Mouse (Mus musculus): Measurements from ENCODE around the gene Mif4gd. TPM values are rescaled to one million over a fixed set of nuclear protein-coding genes. Genes with fewer than 3 reads are reported as not detected.

Gene Mif4gd
- total and polyA plus RNA-seq, 3 experiments, result 32.4 to 49.9 (median 43.6) TPM

- TF ChIP-seq TAL1 (conservative IDR thresholded peaks at IDR 0.05; ENCODE audit: low read depth, low read length), result no peak
- TF ChIP-seq POLR2AphosphoS5 (IDR thresholded peaks at IDR 0.05; ENCODE audit: insufficient replicate concordance, low read depth, low read length), result no peak
- no peak for TF ChIP-seq GATA2 (IDR thresholded peaks at IDR 0.05; ENCODE audit: borderline replicate concordance, low read depth, low read length)
- no peak for TF ChIP-seq GATA1 (IDR thresholded peaks at IDR 0.05; ENCODE audit: borderline replicate concordance, low read length)
- TF ChIP-seq CTCF (IDR thresholded peaks at IDR 0.05; ENCODE audit: low read depth, low read length), result no peak
- Histone ChIP-seq H3K4me3 (ENCODE audit: low read depth, low read length) (no peak overlapping the region), H3K36me3 (replicated peaks) (peaks cover 82% of the 10 kb centered on the region), H3K27me3 (ENCODE audit: insufficient read depth, low read length) (no peaks in the 10 kb centered on the region), H3K9me3 (replicated peaks) (no peaks in the 10 kb centered on the region), H3K4me1 (ENCODE audit: insufficient read depth, low read depth, low read length) (peaks cover 34% of the 10 kb centered on the region)
- no peak for ATAC-seq (ENCODE audit: extremely low read depth, insufficient number of reproducible peaks, low FRiP score, poor library complexity, severe bottlenecking)
- DNase-seq (ENCODE audit: low spot score), result no peak
Observed at GRCm38 (mm10) chr11:115616371-115616770, 3.6 kb upstream of the Mif4gd start.

- ATAC-seq (ENCODE audit: extremely low read depth, insufficient number of reproducible peaks, low FRiP score, poor library complexity, severe bottlenecking) (no peak), DNase-seq (ENCODE audit: low spot score) (no peak)
- peaks cover 81% of the 10 kb centered on the region for H3K36me3 ChIP-seq (replicated peaks)
- TF ChIP-seq POLR2AphosphoS5 (IDR thresholded peaks at IDR 0.05; ENCODE audit: insufficient replicate concordance, low read depth, low read length), result no peak
- no peak for TF ChIP-seq TAL1 (conservative IDR thresholded peaks at IDR 0.05; ENCODE audit: low read depth, low read length)
- no peak for TF ChIP-seq GATA1 (IDR thresholded peaks at IDR 0.05; ENCODE audit: borderline replicate concordance, low read length)
- TF ChIP-seq CTCF (IDR thresholded peaks at IDR 0.05; ENCODE audit: low read depth, low read length), result no peak
- H3K27me3 ChIP-seq (ENCODE audit: insufficient read depth, low read length), result no peaks in the 10 kb centered on the region
- H3K4me3 ChIP-seq (ENCODE audit: low read depth, low read length), result no peak overlapping the region
- H3K4me1 ChIP-seq (ENCODE audit: insufficient read depth, low read depth, low read length), result peaks cover 38% of the 10 kb centered on the region
- H3K9me3 ChIP-seq (replicated peaks), result no peaks in the 10 kb centered on the region
Observed at GRCm38 (mm10) chr11:115615875-115616274, 3.1 kb upstream of the Mif4gd start.

GRCm38 (mm10) chr11:115615108-115615825 is 2.5 kb upstream of the Mif4gd start:
- Histone ChIP-seq H3K4me1 (ENCODE audit: insufficient read depth, low read depth, low read length) (peaks cover 40% of the 10 kb centered on the region), H3K27me3 (ENCODE audit: insufficient read depth, low read length) (no peaks in the 10 kb centered on the region), H3K36me3 (replicated peaks) (peaks cover 79% of the 10 kb centered on the region), H3K4me3 (ENCODE audit: low read depth, low read length) (no peak overlapping the region), H3K9me3 (replicated peaks) (no peaks in the 10 kb centered on the region)
- ATAC-seq (ENCODE audit: extremely low read depth, insufficient number of reproducible peaks, low FRiP score, poor library complexity, severe bottlenecking), result no peak
- DNase-seq (ENCODE audit: low spot score), result no peak
- TF ChIP-seq GATA1 (IDR thresholded peaks at IDR 0.05; ENCODE audit: borderline replicate concordance, low read length) (no peak), GATA2 (IDR thresholded peaks at IDR 0.05; ENCODE audit: borderline replicate concordance, low read depth, low read length) (no peak), CTCF (IDR thresholded peaks at IDR 0.05; ENCODE audit: low read depth, low read length) (no peak), TAL1 (conservative IDR thresholded peaks at IDR 0.05; ENCODE audit: low read depth, low read length) (no peak), POLR2AphosphoS5 (IDR thresholded peaks at IDR 0.05; ENCODE audit: insufficient replicate concordance, low read depth, low read length) (no peak)

GRCm38 (mm10) chr11:115614346-115615107 is 1.8 kb upstream of the Mif4gd start:
- Histone ChIP-seq H3K27me3 (ENCODE audit: insufficient read depth, low read length) (no peaks in the 10 kb centered on the region), H3K4me1 (ENCODE audit: insufficient read depth, low read depth, low read length) (peaks cover 47% of the 10 kb centered on the region), H3K36me3 (replicated peaks) (peaks cover 79% of the 10 kb centered on the region), H3K9me3 (replicated peaks) (no peaks in the 10 kb centered on the region), H3K4me3 (ENCODE audit: low read depth, low read length) (no peak overlapping the region)
- no peak for TF ChIP-seq CTCF (IDR thresholded peaks at IDR 0.05; ENCODE audit: low read depth, low read length)
- TF ChIP-seq GATA1 (IDR thresholded peaks at IDR 0.05; ENCODE audit: borderline replicate concordance, low read length), result no peak
- no peak for TF ChIP-seq GATA2 (IDR thresholded peaks at IDR 0.05; ENCODE audit: borderline replicate concordance, low read depth, low read length)
- TF ChIP-seq POLR2AphosphoS5 (IDR thresholded peaks at IDR 0.05; ENCODE audit: insufficient replicate concordance, low read depth, low read length), result no peak
- TF ChIP-seq TAL1 (conservative IDR thresholded peaks at IDR 0.05; ENCODE audit: low read depth, low read length), result no peak
- DNase-seq (ENCODE audit: low spot score) (no peak), ATAC-seq (ENCODE audit: extremely low read depth, insufficient number of reproducible peaks, low FRiP score, poor library complexity, severe bottlenecking) (no peak)

GRCm38 (mm10) chr11:115613138-115613945 is 573 bp upstream of the Mif4gd start:
- ATAC-seq (ENCODE audit: extremely low read depth, insufficient number of reproducible peaks, low FRiP score, poor library complexity, severe bottlenecking) (peak; percentile 9; the same call in 1 of the 2 replicates), DNase-seq (ENCODE audit: low spot score) (peak; percentile 49)
- Histone ChIP-seq H3K27me3 (ENCODE audit: insufficient read depth, low read length) (no peaks in the 10 kb centered on the region), H3K4me3 (ENCODE audit: low read depth, low read length) (peak overlapping the region; percentile 85), H3K36me3 (replicated peaks) (peaks cover 79% of the 10 kb centered on the region), H3K9me3 (replicated peaks) (no peaks in the 10 kb centered on the region), H3K4me1 (ENCODE audit: insufficient read depth, low read depth, low read length) (peaks cover 58% of the 10 kb centered on the region)
- TF ChIP-seq GATA2 (IDR thresholded peaks at IDR 0.05; ENCODE audit: borderline replicate concordance, low read depth, low read length) (no peak), CTCF (IDR thresholded peaks at IDR 0.05; ENCODE audit: low read depth, low read length) (no peak), POLR2AphosphoS5 (IDR thresholded peaks at IDR 0.05; ENCODE audit: insufficient replicate concordance, low read depth, low read length) (no peak), TAL1 (conservative IDR thresholded peaks at IDR 0.05; ENCODE audit: low read depth, low read length) (no peak), GATA1 (IDR thresholded peaks at IDR 0.05; ENCODE audit: borderline replicate concordance, low read length) (no peak)

Measured in G1E (cell line).